Mouse (Mus musculus) forelimb bud, embryonic 11.5 days (tissue): Measurements from ENCODE around the gene Gm49450.
"Not testable (repeated sequence)": the region's sequence is repeated elsewhere in the genome, so short reads cannot be mapped to it uniquely, and the experiment has no call there.

Experiments used
- DNase-seq: peaks from one replicate; pipeline ENCODE4 v3.0.0-alpha.2; 2012; ENCODE audit warnings: low read depth, low spot score

The Gm49450 gene

GRCm38 (mm10) chr15:98985982-98986715 lies 32.8 kb upstream of the Gm49450 start:
- no peak for DNase-seq

- peak; percentile 62 for DNase-seq
These were observed 32.1 kb upstream of the Gm49450 start for GRCm38 (mm10) chr15:98985240-98985981.

GRCm38 (mm10) chr15:98984681-98985080 lies 31.3 kb upstream of the Gm49450 start:
- no peak for DNase-seq

- no peak for DNase-seq
These were observed 30.2 kb upstream of the Gm49450 start for GRCm38 (mm10) chr15:98983431-98984081.

- DNase-seq, result no peak
These were observed 28.7 kb upstream of the Gm49450 start for GRCm38 (mm10) chr15:98982100-98982499.

- no peak for DNase-seq
These were observed 26.8 kb upstream of the Gm49450 start for GRCm38 (mm10) chr15:98980012-98980614.

- DNase-seq, result no peak
These were observed 25.2 kb upstream of the Gm49450 start for GRCm38 (mm10) chr15:98978409-98979172.

- no peak for DNase-seq
These were observed 24.5 kb upstream of the Gm49450 start for GRCm38 (mm10) chr15:98977759-98978408.

GRCm38 (mm10) chr15:98976763-98977758 lies 23.7 kb upstream of the Gm49450 start:
- DNase-seq, result no peak

GRCm38 (mm10) chr15:98973015-98973614 lies 19.8 kb upstream of the Gm49450 start:
- DNase-seq, result no peak

- DNase-seq, result not testable (repeated sequence)
These were observed 18.4 kb upstream of the Gm49450 start for GRCm38 (mm10) chr15:98971576-98972320.

GRCm38 (mm10) chr15:98971111-98971510 lies 17.8 kb upstream of the Gm49450 start:
- DNase-seq, result no peak

- no peak for DNase-seq
These were observed 16.2 kb upstream of the Gm49450 start for GRCm38 (mm10) chr15:98969372-98970101.

GRCm38 (mm10) chr15:98968701-98969371 lies 15.5 kb upstream of the Gm49450 start:
- DNase-seq, result peak; percentile 78

- no peak for DNase-seq
These were observed 6.2 kb upstream of the Gm49450 start for GRCm38 (mm10) chr15:98959531-98959930.

GRCm38 (mm10) chr15:98958901-98959420 lies 5.6 kb upstream of the Gm49450 start:
- no peak for DNase-seq

- no peak for DNase-seq
These were observed 4.1 kb upstream of the Gm49450 start for GRCm38 (mm10) chr15:98957475-98957874.
